Mouse (Mus musculus): ENCODE measurements around the gene Nyx. TPM values are rescaled to one million over a fixed set of nuclear protein-coding genes. Genes with fewer than 3 reads are reported as not detected.
A peak's percentile ranks its signal among the peaks of the same experiment; 100 is the strongest.

The Nyx gene
- total RNA-seq, 2 experiments from 2014 or later = 0.05 TPM; not detected in 1

DNA sequence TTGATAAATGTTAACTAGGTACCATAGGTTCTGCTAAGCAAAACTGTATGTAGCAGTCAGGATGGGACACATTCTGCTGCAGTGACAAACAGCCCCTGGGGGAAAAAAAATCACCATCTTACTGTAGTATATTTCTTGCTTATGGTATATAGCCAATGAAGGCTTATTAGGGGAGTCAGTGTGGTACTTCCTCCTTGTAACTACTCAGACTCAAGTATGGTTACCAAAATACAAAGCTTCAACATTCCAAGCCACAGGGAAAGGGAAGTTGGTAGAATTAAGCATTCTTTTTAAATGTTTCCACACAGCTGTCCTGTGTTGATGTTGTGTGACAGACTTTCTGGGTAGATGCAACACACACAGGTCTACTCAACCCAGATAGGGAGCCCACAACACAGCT lies 27.0 kb downstream of the Nyx start:
- DNase-seq = no peak

DNA sequence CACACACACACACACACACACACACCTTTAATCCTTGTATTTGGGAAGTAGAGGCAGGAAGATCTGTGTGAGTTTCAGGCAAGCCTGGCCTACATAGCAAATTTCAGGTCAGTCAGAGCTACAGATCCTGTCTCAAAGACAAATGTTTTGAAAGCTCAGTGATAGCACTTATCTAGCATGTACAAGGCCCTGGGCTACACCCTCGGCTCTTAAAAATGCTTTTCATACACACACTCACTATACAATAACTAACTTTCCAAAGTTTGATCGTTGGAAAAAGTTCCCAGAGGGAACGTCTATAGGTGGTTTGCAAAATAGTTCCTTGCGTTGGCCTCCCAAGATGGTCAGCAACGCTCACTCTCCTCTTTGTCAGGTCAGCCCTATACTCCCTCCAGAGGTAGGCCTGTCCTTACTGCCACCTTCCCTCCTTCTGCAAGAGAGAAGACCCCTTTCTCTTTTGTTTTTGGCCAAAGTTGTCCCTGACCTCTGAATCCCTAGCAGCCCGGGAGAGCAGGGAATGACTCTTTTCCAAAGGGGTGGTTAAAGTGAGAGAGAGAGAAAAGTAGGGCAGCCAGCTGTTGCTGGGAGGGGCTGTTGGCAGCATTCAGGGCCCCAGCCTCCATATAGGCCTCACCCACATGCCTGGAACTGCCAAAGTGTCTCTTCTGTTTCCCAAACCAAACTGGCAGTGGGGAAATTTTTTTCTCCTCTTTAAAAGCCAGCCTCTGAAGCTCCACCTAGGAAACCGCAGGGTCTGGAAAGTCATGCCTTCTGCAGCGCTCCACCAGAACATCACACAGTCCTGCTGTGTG lies 29.2 kb downstream of the Nyx start:
- DNase-seq = peak; percentile 54

DNA sequence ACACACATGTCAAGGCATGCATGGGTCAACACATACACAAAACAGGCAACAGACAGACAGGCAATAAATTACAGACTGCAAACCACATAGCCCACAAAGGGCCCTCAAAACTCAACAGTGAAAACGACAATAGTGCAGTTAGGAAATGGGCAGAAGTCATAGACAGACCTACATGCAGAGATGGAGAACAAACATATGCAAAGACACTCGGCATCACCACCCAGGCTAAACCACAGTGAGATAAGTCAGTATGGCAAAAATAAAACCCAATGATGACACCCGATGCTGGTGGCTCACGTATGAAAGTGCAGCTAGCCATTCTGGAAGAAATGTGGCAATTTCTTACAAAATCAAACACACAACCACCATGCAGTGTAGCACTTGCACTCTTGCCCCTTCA lies 34.4 kb downstream of the Nyx start:
- DNase-seq = no peak

DNA sequence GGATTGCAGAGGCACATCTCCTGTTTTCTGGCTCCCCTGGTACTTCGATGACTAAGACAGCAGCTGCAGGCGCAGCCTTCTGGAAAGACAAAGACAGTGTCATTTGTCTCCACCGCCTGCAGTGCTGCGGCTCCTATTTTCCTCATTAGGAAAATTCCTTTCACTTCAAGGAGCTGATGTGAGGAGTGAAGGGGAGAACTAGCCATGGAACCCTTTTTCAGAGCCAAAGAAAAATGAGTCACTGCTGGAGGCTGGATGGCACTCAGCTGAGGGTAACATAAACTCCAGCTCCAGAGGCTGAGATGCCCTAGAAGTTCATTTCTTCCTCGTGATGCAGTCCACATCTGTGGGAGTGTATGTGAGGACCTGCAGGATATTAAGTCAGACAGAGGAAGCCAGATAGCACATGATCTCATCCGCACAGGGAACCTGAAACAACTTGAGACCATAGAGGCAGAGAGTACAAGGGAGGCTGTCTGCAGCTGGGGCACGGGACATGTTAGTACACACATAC lies 37.0 kb downstream of the Nyx start:
- peak; percentile 17 for DNase-seq

DNA sequence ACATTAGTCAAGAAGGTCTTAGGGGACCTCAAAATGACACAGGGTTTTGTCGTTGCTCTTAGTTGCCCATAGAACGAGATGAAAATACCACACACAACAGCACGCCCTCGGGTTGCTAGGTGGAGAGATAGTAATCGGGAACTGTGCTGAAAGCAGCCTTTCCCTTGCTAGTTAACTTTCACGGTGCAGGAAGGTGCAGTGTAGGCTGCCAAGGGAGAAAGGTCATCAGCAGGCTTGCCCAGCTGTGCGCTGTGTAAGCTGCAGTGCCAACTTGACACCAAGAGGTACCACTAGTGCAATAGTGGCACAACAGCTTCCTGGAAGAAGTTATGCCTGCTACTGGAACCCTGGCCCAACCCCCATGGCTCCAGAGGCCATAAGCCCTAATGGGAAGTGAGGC lies 38.5 kb downstream of the Nyx start:
- DNase-seq = no peak

DNA sequence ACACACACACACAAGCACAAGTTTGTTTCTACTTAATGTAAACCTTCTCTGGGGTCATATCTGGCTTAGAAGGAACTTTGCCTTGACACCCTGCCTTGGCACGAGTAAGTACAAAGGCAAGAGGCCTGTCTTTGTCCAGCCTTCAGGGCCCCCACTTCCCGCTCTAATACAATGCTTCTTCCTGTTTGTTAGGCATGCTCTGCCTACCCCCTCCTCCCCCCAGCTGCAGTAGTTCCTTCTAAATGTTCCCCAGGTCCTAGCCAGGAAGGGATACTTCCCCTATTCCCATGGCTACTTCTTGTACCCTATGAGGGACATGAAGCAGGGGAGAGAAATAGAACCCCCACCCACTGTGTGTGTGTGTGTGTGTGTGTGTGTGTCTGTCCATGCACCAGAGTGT lies 40.5 kb downstream of the Nyx start:
- DNase-seq = peak; percentile 29

DNA sequence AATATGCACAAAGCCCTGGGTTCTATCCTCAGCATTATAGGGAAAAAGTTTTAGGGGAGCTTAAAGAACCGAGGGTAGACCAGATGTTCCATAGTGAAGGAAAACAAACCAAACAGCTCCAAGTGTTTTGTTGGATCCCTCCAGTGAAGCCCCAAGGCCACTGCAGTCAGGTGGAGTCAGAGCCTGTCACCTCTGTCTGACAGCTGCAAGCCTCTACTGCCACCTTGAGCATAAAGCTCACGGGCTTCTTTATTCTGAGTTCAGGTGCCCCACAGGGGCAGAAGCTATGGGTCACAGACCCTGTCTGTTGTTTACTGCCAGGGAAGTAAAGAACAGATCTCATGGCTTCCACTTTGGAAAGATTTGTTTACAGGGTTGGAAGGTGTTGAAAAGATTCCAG lies 47.2 kb downstream of the Nyx start:
- DNase-seq = no peak

DNA sequence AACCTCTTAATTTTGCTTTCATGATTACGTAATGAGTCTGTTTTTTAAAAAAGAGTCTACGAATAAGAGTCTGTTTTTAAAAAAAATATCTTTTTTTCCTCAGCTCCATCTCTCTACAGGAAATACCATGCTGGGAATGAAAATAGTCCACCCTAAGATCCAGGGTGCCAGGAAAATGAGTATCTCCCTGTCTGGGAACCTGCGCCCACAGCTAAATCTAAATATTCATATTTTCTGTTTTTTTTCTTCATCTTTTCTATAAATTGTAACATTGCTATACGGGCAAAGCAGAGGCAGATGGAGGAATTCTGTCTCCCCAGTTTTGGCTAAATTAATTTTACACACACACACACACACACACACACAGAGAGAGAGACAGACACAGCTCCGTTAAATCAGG lies 48.0 kb downstream of the Nyx start:
- DNase-seq = no peak

DNA sequence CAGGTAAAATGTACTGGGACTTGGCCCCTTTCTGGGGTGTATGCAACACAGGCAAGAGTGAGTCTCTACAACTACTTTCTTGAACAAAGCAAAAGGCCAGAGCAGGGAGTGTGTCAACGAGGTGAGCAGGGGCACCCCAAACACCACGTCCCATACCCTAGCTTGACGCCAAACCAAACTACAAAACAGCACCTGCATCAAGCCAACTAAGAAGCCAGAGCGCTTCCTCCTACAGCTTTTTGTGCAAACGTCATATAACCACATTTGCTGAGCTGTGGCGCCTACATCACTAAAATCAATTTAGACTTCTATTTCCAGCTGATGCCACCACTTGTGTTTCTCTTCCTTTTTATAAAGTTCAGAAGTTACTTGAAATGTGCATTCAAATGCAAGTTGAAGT lies 50.5 kb downstream of the Nyx start:
- no peak for DNase-seq

DNA sequence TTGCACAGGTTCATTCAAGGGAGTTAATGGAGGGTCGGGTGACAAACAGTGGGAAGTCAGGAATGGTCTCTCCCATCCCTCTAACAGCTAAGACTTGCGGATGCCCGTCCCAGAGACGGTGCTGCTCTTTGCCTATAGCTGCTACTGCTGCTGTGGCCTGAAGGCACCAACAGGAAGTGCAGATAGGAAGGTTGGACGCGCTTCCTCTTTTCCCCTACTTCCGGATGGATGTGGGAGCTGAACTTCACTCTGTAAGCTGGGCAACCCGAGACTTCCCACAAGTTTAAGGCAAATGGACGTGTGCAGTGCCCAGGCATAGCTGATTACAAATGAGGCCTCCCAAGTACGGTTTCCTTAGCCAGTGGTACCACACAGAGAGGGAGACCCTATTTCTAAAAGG lies 52.1 kb downstream of the Nyx start:
- no peak for DNase-seq

DNA sequence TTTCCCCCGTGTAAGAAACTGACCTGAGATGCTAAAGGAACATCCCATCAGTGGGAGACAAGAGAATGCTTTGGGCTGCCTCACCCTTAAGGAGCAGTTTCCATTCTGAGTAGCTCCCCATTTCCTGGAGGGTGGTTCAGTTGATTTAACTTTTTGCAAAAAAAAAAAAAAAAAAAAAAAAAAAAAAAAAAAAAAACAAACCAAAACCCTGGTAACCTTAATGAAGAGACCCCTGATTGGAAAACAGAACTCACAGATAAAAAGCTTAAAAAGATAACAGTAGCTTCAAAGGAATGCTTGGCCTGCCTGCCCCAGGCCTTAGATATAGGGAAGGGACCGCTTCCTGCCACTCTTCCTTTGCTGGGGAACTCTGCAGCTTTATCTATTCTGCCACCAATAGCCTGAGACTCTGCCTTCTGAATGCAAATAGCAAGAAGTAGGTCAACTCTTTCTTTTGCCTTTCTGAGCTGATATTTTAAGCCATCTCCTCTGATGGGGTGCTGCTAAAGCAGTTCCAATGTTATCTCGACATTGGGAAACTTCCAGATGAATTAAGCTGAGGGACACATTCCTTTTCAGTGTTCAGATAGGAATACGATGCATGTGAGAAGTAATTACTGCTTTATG lies 53.0 kb downstream of the Nyx start:
- no peak for DNase-seq

DNA sequence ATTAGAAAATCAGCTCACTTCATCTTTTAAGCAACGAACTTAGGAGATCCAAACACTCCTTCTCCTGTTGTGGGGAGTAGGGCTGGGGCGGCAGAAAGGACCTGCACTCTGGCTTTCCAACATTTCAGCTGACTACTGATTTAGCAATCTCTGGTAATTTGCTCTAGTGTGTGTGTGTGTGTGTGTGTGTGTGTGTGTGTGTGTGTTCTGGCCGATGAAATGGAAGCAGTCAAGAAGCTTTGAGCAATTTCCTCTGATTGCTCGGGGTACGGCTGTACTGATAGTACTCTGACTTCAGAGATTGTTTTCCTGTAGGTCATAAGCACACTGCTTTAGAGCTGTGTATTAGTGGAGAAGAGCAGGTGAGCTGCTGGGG lies 53.5 kb downstream of the Nyx start:
- DNase-seq = peak; percentile 7

DNA sequence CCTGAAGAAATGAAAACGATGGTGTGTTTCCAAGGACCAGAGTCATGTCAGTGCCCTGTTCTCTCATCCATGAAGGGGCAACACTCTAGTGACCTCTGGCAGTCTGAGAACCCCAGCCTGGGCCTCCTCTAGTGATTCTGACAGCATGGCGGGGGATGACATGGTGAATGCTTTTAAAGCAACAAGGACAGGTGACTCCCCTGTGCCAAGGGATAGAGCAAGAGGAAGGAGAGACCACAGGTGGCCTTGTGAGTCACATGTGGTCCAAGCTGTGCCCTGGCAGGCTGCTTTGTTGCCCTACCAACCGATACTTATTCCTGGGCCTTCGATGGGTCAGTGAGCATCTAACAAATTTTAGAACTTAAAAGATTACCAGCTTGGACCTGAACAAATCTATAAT lies 54.7 kb downstream of the Nyx start:
- DNase-seq = no peak

DNA sequence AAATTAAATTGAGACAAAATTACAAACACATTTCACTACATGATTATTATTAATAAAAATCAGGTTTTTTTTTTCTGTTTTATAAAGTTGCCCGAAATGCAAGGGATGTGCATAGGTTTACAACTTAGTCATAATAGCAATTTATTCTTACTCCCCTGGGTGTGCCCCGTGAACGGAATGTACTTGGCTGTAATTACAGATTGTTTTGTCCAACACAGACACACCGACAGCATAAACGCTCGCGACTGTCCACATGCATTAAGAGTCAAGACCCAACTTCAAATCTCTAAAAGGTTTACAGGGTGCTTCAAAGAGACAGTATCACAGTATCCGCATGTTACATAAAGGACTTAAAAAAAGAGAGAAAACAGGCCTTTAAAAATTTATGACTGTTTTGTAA lies 55.4 kb downstream of the Nyx start:
- peak; percentile 26 for DNase-seq

Other genes starting within 250 kb of the Nyx start
- gene Ddx3x, start 185.1 kb upstream of the Nyx start, total RNA-seq (2021) = 100 to 1,000 TPM in 1 of 2 experiments, 10 to 100 TPM in 1; 87.2 to 130 TPM
- under 1 TPM; 0.46 to 0.92 TPM for gene Gpr34, start 166.0 kb downstream of the Nyx start, total RNA-seq (2021)
- not detected for gene Gpr82, start 195.3 kb downstream of the Nyx start, total RNA-seq (2021)